Mouse (Mus musculus): ENCODE measurements around the gene Fam171a2. TPM values are rescaled to one million over a fixed set of nuclear protein-coding genes. Genes with fewer than 3 reads are reported as not detected.

Fam171a2 gene
- polyA plus RNA-seq, 1 experiment from 2014 or later: 3.7 TPM

DNA sequence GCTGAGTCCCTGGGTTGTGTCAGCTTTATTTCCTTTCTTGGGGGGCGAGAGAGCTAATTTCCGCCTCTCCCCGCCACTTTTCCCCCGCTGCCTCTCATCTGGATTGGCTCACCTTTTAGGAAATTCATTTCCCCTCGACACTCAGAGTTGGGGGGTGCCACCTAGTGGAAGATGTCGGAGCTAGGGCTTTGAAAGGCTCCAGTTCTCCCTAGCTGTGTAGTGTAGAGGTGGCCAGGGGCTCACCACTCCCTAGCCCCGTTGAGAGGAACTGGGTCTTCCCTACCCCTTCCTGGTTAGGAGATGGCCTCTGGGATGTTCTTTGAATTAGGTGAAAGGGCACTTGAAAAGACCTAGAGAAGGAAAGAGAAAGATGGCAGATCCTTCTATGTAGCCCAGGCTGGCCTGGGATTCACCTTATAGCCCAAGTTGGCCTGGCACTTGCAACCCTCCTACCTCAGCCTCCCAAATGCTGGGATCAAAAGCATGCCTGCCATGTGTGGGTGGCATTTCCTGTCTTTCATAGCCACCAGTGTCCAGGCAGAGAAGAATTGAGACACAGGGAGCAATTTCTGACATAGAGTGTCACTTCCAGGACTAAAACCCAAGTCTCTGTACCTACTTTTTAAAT, 16.4 kb downstream of the Fam171a2 start:
- Histone ChIP-seq H3K4me3 (peak overlapping the region; percentile 70), H3K36me3 (replicated peaks) (peaks cover 30% of the 10 kb centered on the region), H3K27me3 (replicated peaks; ENCODE audit: low read depth, poor library complexity, severe bottlenecking) (no peaks in the 10 kb centered on the region; the same call in none of the 2 replicates), H3K27ac (replicated peaks) (peak overlapping the region; percentile 84), H3K4me1 (peaks cover 42% of the 10 kb centered on the region), H3K9me3 (no peaks in the 10 kb centered on the region)
- WGBS: 0% methylated on average over 7 of the region's 7 CpGs
- peak; percentile 85 for DNase-seq (ENCODE audit: low spot score)

- H3K36me3 ChIP-seq (replicated peaks): peaks cover 22% of the 10 kb centered on the region
- peak within 1 kb of the TSS; percentile 70 for H3K4me3 ChIP-seq
- H3K27me3 ChIP-seq (replicated peaks; ENCODE audit: low read depth, poor library complexity, severe bottlenecking): no peaks in the 10 kb centered on the region; the same call in none of the 2 replicates
- peak within 1 kb of the TSS; percentile 84 for H3K27ac ChIP-seq (replicated peaks)
- H3K4me1 ChIP-seq: peaks cover 42% of the 10 kb centered on the region
- WGBS: under 1% methylated on average over 29 of the region's 29 CpGs
- peak; percentile 91 for DNase-seq (ENCODE audit: low spot score)
- no peaks in the 10 kb centered on the region for H3K9me3 ChIP-seq
Measured at GRCm38 (mm10) chr11:102430121-102431017, 17.1 kb downstream of the Fam171a2 start, which contains the start of gene Grn. Grn (plus strand) TSS chr11:102430315.

- Histone ChIP-seq H3K27ac (replicated peaks) (peak overlapping the region; percentile 84), H3K4me3 (peak overlapping the region; percentile 70), H3K4me1 (peaks cover 42% of the 10 kb centered on the region), H3K36me3 (replicated peaks) (peaks cover 14% of the 10 kb centered on the region), H3K27me3 (replicated peaks; ENCODE audit: low read depth, poor library complexity, severe bottlenecking) (no peaks in the 10 kb centered on the region; the same call in 1 of the 2 replicates), H3K9me3 (no peaks in the 10 kb centered on the region)
- WGBS: 50% methylated on average over 3 of the region's 3 CpGs
- DNase-seq (ENCODE audit: low spot score): no peak
Measured at GRCm38 (mm10) chr11:102429551-102429950, 17.9 kb downstream of the Fam171a2 start.

GRCm38 (mm10) chr11:102428981-102429540, 18.4 kb downstream of the Fam171a2 start:
- H3K27me3 ChIP-seq (replicated peaks; ENCODE audit: low read depth, poor library complexity, severe bottlenecking): no peaks in the 10 kb centered on the region; the same call in 1 of the 2 replicates
- WGBS: 74% methylated on average over 8 of the region's 8 CpGs
- peak overlapping the region; percentile 70 for H3K4me3 ChIP-seq
- no peaks in the 10 kb centered on the region for H3K9me3 ChIP-seq
- 0 out of 2 replicates have a peak overlapping the region, but pooled peaks have one; percentile 84 for H3K27ac ChIP-seq (replicated peaks)
- H3K4me1 ChIP-seq: peaks cover 38% of the 10 kb centered on the region
- DNase-seq (ENCODE audit: low spot score): no peak
- H3K36me3 ChIP-seq (replicated peaks): peaks cover 12% of the 10 kb centered on the region; the same call in 1 of the 2 replicates

- 87% methylated on average over 8 of the region's 8 CpGs for WGBS
- peaks cover 16% of the 10 kb centered on the region for H3K4me1 ChIP-seq
- no peak overlapping the region for H3K27ac ChIP-seq (replicated peaks)
- H3K4me3 ChIP-seq: no peak overlapping the region
- no peaks in the 10 kb centered on the region; the same call in 1 of the 2 replicates for H3K27me3 ChIP-seq (replicated peaks; ENCODE audit: low read depth, poor library complexity, severe bottlenecking)
- no peaks in the 10 kb centered on the region for H3K9me3 ChIP-seq
- no peak for DNase-seq (ENCODE audit: low spot score)
- no peaks in the 10 kb centered on the region for H3K36me3 ChIP-seq (replicated peaks)
Measured at GRCm38 (mm10) chr11:102425555-102426316, 21.7 kb downstream of the Fam171a2 start.

GRCm38 (mm10) chr11:102424666-102425065, 22.8 kb downstream of the Fam171a2 start:
- H3K9me3 ChIP-seq: no peaks in the 10 kb centered on the region
- no peak for DNase-seq (ENCODE audit: low spot score)
- no peaks in the 10 kb centered on the region; the same call in 1 of the 2 replicates for H3K27me3 ChIP-seq (replicated peaks; ENCODE audit: low read depth, poor library complexity, severe bottlenecking)
- WGBS: 79% methylated on average over 6 of the region's 6 CpGs
- H3K4me3 ChIP-seq: no peak overlapping the region
- H3K27ac ChIP-seq (replicated peaks): no peak overlapping the region
- H3K36me3 ChIP-seq (replicated peaks): no peaks in the 10 kb centered on the region
- H3K4me1 ChIP-seq: peaks cover 7% of the 10 kb centered on the region

DNA sequence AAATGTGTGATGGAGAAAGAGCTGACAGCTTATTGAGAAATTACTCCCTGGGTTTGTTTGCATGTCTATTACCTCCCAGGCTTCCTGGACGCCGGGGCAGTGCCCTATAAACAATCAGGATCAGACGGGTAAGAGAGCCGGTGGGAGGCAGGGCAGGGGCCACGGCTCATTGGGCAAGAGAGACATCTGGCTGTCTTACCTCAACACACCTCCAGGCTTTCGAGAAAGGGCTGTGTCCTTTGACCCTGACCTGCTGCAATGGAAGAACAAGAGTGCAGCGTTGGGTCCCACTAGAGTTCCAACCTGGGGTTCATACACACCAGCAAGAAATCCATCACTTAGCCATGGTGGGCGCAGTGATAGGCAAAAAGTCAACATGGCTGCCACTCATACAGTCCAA, 25.9 kb downstream of the Fam171a2 start:
- Histone ChIP-seq H3K27ac (replicated peaks) (no peak overlapping the region), H3K36me3 (replicated peaks) (no peaks in the 10 kb centered on the region), H3K4me1 (no peaks in the 10 kb centered on the region), H3K27me3 (replicated peaks; ENCODE audit: low read depth, poor library complexity, severe bottlenecking) (no peaks in the 10 kb centered on the region), H3K9me3 (no peaks in the 10 kb centered on the region), H3K4me3 (no peak overlapping the region)
- 65% methylated on average over 8 of the region's 8 CpGs for WGBS
- no peak for DNase-seq (ENCODE audit: low spot score)

DNA sequence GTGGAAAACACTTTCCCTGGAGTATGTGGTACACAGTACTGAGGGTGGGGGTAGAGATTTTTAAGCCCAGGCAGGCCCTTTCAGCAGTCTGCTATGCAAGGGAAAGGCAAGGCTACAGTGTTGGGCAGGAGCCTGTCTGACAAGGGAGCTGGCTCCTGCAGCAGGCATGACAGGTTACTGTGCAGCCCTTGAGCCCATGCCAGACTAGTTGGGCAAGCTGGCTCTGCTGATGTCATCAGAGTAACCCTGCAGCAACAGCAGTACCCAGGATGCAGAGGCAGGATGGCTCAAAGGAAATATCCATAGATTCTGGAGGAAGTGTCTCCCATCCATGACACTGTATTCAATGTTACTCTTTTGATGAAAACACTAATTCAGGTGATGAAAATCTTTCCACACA, 28.6 kb downstream of the Fam171a2 start:
- Histone ChIP-seq H3K36me3 (replicated peaks) (no peaks in the 10 kb centered on the region), H3K27me3 (replicated peaks; ENCODE audit: low read depth, poor library complexity, severe bottlenecking) (no peaks in the 10 kb centered on the region), H3K4me1 (0 out of 2 replicates have a peak, but pooled peaks cover 6% of the 10 kb centered on the region), H3K9me3 (no peaks in the 10 kb centered on the region), H3K4me3 (no peak overlapping the region), H3K27ac (replicated peaks) (no peak overlapping the region)
- DNase-seq (ENCODE audit: low spot score): no peak

- 87% methylated on average over 1 of the region's 1 CpGs for WGBS
- no peak for DNase-seq (ENCODE audit: low spot score)
- Histone ChIP-seq H3K27me3 (replicated peaks; ENCODE audit: low read depth, poor library complexity, severe bottlenecking) (no peaks in the 10 kb centered on the region), H3K9me3 (no peaks in the 10 kb centered on the region), H3K4me3 (no peak overlapping the region), H3K36me3 (replicated peaks) (no peaks in the 10 kb centered on the region), H3K4me1 (0 out of 2 replicates have a peak, but pooled peaks cover 6% of the 10 kb centered on the region), H3K27ac (replicated peaks) (no peak overlapping the region)
Measured at GRCm38 (mm10) chr11:102417160-102417559, 30.3 kb downstream of the Fam171a2 start.

DNA sequence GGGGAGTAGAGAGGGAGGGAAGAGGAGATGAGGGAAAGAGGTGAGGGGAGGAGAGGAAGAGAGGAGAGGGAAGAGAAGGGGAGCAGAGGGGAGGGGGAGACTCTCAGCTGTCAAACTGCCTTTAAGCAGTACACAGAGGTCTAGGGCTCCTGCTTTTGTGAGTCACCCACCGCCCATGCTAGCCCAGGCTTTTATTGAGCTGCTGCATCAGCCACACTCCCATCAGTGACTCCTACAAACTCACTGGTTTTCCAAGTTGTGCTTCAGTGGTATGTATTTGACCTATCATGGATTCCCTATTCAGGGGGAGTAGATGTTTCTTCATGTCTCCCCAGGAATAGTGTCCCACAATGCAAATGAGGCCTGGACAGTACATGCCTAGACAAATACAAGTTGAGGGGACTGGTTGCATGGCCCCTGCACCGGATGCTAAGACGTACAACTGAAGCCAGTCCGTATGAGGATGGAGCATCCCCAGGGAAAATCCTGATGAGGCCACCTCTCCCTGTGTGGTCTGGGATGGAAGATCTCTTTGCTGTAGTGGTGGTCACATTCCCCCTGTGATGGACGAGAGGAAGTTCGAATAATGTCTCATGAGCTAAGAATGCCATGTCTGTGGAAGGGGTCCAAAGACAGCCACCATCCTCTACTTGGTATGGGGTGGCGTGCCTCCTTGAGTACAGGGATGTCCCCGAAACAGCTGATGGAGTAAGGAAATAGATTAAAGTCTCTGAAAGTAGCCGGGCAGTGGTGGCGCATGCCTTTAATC, 32.3 kb downstream of the Fam171a2 start:
- WGBS: 76% methylated on average over 10 of the region's 10 CpGs
- Histone ChIP-seq H3K27ac (replicated peaks) (no peak overlapping the region), H3K4me1 (peaks cover 12% of the 10 kb centered on the region; the same call in 1 of the 2 replicates), H3K4me3 (no peak overlapping the region), H3K36me3 (replicated peaks) (no peaks in the 10 kb centered on the region), H3K27me3 (replicated peaks; ENCODE audit: low read depth, poor library complexity, severe bottlenecking) (no peaks in the 10 kb centered on the region), H3K9me3 (no peaks in the 10 kb centered on the region)
- DNase-seq (ENCODE audit: low spot score): no peak

DNA sequence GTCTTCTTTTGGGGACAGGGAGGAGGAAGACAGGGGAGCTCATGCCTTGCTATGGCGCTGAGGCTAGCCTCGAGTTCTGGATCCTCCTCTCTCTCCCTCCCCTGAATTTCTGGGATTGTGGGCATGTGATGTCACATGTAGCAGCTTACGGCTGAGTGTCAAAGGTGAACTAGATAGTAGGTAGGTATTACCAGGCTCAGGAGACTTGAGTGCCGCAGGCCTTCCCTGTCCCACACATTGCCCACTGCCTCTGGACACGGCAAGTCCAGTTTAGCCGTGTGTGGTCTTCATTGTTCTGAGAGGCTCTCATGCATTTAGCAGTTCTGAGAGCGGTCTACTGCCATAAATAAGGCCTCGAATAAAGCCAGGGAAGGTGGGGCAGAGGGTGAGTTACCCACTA, 34.4 kb downstream of the Fam171a2 start:
- Histone ChIP-seq H3K4me1 (peaks cover 28% of the 10 kb centered on the region), H3K4me3 (no peak overlapping the region), H3K36me3 (replicated peaks) (no peaks in the 10 kb centered on the region), H3K27me3 (replicated peaks; ENCODE audit: low read depth, poor library complexity, severe bottlenecking) (no peaks in the 10 kb centered on the region), H3K27ac (replicated peaks) (no peak overlapping the region), H3K9me3 (no peaks in the 10 kb centered on the region)
- DNase-seq (ENCODE audit: low spot score): no peak
- WGBS: 83% methylated on average over 8 of the region's 8 CpGs
